Mouse (Mus musculus) c-Kit-negative CD71-positive TER-119-positive erythroid progenitor cells, embryonic 14.5 days (primary cell): ENCODE measurements around the gene Crybb2.

Experiments
- DNase-seq: peaks from one replicate; pipeline ENCODE4 v3.0.0-alpha.2; 2013; ENCODE audit warnings: low read depth, low spot score

Gene Crybb2

DNA sequence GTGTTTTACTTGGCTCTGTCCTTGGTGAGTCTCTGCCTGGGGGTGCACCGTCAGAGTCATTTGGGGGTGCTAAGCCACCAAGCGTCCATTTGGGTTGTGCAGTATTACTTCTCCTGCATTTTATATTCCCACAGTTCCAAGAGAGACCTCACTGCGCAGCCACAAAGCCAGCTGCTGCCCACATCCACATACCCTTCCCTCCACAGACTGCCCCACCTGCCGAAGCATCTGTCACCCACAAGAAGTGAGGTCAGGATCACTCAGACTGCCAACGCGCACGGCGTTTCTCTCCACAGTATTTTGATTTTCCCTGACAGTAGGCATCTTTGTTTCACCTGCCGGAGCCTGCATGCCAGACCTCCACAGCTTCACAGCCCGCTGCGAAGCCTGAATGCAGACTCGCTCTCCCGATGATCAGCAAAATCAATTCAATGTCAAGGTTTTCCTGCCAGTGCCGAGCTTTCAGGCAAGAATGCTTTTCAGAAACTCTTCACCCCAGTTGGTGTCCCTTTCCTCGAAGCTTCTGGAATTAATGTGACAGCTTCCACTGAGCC lies 38.6 kb downstream of the Crybb2 start:
- DNase-seq = no peak

DNA sequence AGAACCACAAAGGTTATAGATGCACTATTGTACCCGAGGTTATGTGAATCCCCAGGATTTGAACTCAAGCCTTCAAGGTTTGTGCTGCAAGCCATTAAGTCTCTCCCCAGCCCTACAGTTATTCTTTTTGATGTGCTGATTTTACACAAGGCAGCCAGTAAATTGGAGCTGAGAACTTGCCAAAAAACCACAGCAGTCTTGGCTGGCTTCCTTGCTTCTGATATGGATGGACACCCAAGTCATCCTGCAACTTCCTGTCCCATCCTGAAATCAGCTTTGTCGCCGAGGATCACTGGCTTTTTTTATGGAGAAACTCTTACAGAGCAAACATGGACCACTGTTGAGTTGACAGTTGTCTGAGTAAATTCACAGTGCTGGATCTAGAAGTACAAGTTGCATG lies 39.8 kb downstream of the Crybb2 start:
- no peak for DNase-seq

DNA sequence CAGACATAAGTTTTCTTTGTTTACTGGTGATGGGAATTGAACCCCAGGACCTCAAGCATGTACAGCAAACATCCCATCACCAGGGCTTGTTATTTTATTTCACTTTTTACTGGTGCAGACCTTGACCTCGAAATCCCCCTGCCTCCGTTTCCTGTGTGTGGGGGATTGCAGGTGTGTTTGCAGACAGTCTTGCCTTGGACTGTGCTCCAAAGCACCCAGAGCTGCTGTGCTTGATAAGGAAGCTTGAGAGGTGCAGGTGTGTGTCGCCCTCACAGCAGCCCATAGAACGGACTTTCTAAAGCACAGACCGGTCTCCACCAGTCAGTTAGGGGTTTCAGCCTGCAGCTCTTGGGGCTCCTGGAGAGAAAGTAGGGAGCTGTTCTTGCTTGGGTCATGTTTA lies 43.2 kb downstream of the Crybb2 start:
- no peak for DNase-seq

DNA sequence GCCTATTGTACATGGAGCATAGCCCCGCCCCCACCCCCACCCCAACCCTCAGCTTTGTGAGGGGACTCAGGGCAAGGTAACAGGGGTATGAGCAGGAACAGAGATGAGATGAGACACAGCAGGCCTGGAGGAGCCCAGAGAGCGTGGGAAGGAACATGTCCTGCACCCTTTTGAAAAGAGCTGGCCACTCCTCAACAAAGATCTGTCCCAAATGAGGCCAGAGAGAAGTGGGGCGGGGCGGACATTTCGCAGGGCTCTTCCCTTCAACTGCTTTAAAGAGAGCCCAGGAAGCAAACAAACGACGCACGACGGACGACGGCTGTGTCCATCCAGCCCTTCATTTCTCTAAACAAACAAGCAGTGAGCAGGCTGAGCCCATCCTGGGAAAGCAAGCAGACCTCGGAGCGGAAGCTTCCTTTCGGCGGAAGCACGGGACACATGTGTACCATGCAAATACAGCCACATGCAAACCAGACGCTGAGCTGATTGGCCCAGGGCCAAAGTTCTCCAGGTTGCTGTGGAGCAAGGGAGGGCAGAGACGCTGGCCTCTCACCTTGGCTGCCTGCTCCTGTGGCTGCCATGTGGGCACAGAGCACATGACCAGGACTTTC lies 45.7 kb downstream of the Crybb2 start:
- no peak for DNase-seq

DNA sequence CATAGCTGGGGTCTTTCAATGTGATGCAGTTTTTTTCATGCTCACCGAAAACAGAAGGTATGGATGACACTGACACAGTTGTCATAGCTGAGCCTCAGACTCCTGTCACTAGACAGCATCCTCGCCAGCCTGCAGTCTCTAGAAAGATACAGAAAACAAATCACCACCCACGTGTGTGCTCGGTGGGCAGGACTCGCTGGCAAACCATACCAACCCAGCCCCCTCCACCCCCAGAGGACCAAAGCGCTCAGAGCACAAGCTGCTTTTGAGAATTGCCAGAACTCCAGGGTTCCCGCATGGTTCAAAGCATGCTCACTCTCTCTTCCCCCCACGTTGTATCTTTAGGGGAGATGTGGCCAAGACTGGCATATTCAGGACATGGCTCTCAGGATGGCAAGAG lies 51.7 kb downstream of the Crybb2 start:
- DNase-seq = no peak

DNA sequence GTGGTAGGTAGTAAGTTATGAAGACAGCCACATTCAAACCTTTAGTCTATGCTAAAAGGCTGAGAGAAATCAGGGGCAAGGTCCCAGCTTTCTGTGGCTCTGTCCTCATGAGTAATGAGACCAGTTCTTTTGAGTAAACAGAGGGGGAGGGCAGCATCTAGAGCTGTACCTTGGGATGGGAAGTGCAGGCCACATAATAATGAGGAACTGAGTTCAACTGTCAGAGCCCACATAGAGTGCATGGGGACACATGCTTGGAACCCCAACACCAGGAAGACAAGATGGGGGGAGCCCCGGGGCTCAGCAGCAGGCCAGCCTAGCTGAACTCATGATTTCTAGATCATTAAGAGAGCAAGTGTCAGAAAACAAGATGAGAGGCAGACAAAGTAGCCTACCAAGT lies 52.9 kb downstream of the Crybb2 start:
- no peak for DNase-seq

DNA sequence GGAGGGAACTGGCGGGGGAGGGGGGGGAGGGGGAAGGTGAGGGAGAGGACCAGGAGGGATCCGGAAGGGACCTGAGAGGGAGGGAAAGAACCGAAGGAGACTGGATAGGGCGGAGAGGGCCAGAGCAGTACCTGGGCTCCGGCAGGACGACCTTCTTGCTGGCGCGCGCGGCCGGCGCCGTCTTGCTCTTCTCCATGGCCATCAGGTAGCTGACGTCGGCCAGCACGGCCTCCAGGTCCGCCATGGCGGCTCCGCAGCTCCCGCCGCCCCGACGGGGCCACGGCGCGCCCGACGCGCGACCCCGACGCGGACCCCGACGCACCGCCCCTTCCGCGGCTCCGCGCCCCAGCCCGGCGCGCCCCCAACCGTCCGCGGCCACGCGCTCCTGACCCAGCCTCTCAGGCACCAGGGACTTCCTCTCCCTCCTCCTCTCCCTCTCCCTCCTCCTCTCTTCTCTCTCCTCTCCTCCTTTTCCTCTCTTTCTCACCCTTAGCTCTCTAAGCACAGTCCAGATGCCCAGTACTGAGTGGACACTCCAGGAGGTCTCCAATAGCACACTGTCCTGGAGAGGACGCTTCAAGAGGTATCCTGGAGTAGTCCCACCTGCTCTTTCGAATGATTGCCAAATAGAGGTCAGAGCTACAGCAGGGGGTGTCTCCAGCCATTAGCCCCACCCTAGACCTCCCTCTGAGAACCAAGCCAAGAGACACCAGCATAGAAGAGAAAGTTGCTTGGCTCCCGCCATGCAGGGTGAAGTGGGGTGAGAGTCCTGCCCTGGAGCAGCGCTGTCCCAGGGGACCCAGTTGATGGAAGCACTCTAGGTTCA lies 54.5 kb downstream of the Crybb2 start, which contains the start of gene Grk3:
Gene Grk3 (minus strand): TSS at position 556 of the 826 bp plus-strand sequence.
- no peak for DNase-seq

DNA sequence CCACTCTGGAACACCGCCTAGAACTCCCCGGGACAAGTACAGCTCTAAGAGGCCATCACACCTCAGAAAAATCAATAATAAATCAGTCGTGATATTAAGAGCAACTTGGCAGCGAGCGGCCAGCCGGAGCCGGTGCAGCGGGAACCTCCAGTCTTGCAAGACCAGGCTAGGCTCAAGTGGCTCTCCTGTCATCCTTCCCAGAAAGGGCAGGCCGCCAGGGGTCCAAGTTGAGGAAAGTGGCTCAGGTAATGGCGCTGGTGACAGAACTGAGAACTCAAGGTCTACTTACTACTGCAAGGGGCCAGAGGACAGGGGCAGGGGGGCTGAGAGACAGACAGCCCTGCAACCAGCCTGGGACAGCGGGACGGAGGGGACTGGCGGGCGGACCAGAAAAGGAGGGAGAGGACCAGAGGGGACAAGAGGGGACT lies 55.1 kb downstream of the Crybb2 start:
- DNase-seq = no peak

DNA sequence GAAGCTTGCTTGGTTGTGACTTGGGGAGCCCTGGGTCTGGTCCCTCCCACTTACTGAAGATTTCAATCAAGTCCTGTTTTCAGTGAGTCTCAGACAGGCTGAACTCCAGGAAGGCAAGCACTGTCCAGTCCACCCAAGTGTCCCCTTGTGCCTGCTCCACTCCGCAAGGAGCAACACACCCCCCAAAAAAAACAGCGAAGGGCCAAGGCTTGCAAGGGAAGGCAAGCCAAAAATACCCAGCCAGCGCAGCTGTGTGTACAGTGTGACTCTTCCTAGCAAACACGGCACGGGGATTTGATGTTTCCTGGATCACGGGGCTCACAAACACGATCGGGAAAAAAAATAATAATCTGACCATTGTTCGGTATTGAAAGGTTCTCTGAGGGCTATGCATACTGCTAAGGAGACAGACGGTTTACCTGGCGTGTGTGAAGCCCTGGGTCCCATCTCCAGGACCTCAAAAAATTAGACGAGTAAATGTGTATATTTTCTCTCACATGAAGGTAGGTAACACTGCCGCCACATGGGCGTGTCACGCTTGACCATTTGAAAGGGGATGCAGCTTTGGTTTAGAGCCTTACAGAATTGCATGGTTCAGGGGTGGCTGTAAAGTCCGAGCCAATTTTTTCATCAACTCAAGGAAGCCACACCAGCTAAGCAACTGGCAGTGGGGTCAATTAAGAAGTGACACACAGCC lies 55.7 kb downstream of the Crybb2 start:
- DNase-seq = no peak

DNA sequence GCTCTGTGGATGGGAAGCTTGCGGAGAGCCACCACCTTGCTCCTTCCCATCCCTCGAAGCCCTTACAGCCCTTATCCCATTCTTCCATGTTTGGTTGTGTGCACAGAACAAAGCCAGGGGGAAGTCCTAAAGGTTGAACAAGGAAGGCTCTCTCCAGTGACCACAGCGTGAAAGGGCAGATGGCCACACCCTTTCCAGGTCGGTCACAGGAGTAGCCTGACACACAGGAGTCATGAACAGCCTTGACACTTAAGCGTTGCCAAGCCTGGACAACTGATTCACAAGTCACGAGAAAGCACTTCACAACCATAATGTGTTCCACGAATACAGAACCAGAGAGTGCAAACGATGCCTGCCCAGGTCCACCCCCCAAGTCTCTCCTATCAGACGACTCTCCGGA lies 58.0 kb downstream of the Crybb2 start:
- DNase-seq = no peak

DNA sequence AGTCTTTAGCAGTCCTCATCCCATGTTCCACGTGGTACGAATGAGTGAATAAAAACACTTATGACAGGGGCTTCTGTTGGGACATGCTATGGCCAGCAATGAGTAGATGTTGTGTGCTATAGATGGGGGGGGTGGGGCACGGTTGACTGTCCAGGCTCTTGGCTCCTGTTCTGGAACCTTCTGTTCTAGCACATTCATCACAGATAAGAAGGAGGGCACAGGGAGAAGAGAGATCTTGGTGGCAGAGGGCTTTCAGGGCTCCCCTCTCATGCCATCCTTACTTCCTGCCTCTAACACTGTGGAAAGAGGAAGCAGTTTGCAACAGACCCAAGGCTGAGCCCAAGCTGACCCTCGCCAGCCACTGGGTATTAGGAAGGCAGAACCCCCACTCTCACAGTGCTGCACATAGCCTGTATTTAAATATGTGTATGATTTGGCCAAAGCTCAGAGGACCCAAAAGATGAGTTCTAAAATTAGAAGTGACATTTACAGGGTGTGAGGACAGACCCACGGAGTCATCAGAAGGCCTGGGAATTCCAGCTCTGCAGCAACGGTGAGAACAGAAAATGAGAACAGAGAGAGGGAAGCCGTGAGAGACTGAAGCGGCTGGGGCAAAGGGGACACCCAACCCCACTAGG lies 60.6 kb downstream of the Crybb2 start:
- DNase-seq = no peak

DNA sequence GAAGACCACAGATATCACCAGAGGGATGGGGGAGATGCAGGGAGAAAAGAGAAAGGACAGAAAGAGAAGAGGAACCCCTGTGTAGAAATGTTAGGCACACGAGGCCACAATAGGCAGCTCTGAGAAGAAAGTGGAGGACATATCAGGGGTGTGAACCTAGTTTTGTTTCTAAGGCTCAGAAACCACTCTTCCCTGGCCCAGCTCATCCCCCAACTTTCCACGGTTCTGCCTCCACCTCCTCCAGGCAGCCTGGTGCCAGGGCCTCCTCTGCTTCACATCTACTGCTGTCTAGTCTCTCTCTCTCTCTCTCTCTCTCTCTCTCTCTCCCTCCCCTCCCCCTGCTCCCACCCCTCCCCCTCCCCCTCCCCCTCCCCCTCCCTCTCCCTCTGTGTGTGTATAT lies 61.4 kb downstream of the Crybb2 start:
- no peak for DNase-seq
